Mouse (Mus musculus) bone marrow, adult 2 months (tissue): ENCODE measurements around the gene Map4. TPM values are rescaled to one million over a fixed set of nuclear protein-coding genes. Genes with fewer than 3 reads are reported as not detected.
A peak's percentile ranks its signal among the peaks of the same experiment; 100 is the strongest.

Source experiments
- H3K27ac ChIP-seq: fragments of 200-500 bp; 2 replicates; pipeline ENCODE4 v1.5.1; 2012; ENCODE audit warnings: low read depth, mild to moderate bottlenecking, control low read depth, inconsistent platforms, low read length; ENCODE audit not compliant: control insufficient read depth, poor library complexity, insufficient read depth
- H3K4me1 ChIP-seq: fragments of 200-500 bp; 2 replicates; pipeline ENCODE4 v1.6.1; 2011; ENCODE audit warnings: low read length; ENCODE audit not compliant: control insufficient read depth, insufficient read depth
- H3K4me3 ChIP-seq: fragments of 200-500 bp; replicated peaks from 2 replicates; pipeline ENCODE3; 2011; ENCODE audit warnings: mild to moderate bottlenecking, low read depth, low read length, control low read depth; ENCODE audit not compliant: control insufficient read depth
- CTCF ChIP-seq: fragments of 200-500 bp; IDR thresholded peaks from 2 replicates; pipeline ENCODE4 v1.5.1; 2011; ENCODE audit warnings: low read length, control low read depth; ENCODE audit not compliant: control insufficient read depth, insufficient read depth
- POLR2A ChIP-seq: fragments of 200-500 bp; IDR thresholded peaks from 2 replicates; pipeline ENCODE4 v1.6.1; 2011; ENCODE audit warnings: low read depth, mild to moderate bottlenecking, control low read depth, low read length, borderline replicate concordance; ENCODE audit not compliant: control insufficient read depth
- WGBS: fragments of 180-500 bp; shearing (Covaris S2); methylation state at CpG from one replicate; pipeline ENCODE4 v1.1.7; 2018; 5-methylcytosine and 5-hydroxymethylcytosine counted together
- polyA plus RNA-seq: library from polyadenylated mRNA; stranded (reverse); fragments of >200 nt; gene quantifications from 2 replicates; pipeline ENCODE4 v1.2.4, GENCODE M21; 2011; ENCODE audit warnings: low replicate concordance; ENCODE audit not compliant: missing spikeins, insufficient read depth, insufficient read length

The Map4 gene
- polyA plus RNA-seq, 1 experiment, result 33.6 TPM

DNA sequence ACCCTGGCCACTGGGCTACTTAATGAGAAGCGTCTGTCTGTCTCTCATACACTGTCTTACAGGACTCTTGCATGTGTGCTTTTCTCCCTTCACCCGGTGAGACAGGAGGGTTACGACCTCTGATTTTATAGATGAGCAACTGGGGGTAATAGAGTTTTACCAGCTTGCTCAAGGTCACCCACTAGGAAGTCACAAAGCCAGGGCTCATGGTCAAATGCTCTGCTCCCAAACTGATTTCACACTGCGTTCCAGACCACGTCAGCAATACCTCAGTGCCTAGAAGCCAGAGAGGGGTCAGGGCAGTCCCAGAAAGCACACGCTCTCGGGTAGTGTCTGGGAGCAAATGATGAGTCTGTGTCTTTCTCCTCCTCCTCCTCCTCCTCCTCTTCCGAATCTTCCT lies 22.2 kb upstream of the Map4 start:
- Histone ChIP-seq H3K4me1 (peaks cover 1% of the 10 kb centered on the region), H3K27ac (no peak overlapping the region), H3K4me3 (no peak overlapping the region)
- no peak for TF ChIP-seq CTCF
- 79% methylated on average over 8 of the region's 8 CpGs for WGBS

DNA sequence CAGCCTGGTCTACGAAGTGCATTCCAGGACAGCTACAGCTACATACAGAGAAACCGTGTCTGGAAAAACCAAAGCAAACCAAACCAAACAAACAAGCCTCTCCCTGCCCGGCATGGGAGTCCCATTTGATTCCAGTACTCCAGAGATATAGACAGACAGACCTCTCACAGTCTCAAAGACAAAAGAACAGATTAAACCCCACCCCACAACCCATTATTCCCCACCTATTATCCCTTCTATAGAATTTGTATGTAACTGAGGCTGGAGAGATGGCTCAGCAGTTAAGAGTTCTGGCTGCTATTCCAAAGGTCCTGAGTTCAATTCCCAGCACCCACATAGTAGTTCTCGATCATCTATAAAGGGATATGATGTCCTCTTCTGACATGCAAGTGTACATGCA lies 21.3 kb upstream of the Map4 start:
- 88% methylated on average over 4 of the region's 4 CpGs for WGBS
- no peak overlapping the region for H3K4me3 ChIP-seq
- peaks cover 1% of the 10 kb centered on the region for H3K4me1 ChIP-seq
- TF ChIP-seq POLR2A (no peak), CTCF (no peak)
- no peak overlapping the region for H3K27ac ChIP-seq

DNA sequence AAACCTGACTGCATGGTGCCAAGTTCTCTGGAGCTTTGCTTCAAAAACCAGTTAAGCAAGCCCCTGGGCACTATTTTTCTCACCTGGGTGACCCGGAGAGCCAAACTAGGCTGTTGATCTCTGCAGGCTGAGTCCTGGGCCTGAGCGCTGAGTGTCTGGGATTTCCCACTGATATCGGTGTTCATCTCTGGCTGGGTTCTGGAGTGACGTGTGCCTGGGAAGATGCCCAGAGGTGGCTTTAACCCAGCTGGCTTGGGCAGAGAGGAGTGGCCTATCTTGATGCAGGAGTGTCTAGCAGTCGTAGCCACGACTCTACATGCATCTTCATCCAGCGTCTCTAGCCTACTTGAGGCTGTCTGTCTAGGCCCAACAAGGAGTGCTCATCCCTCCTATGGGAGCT lies 19.5 kb upstream of the Map4 start:
- Histone ChIP-seq H3K4me3 (no peak overlapping the region), H3K4me1 (peaks cover 1% of the 10 kb centered on the region), H3K27ac (no peak overlapping the region)
- WGBS, result 83% methylated on average over 7 of the region's 7 CpGs
- no peak for TF ChIP-seq POLR2A
- TF ChIP-seq CTCF, result no peak

DNA sequence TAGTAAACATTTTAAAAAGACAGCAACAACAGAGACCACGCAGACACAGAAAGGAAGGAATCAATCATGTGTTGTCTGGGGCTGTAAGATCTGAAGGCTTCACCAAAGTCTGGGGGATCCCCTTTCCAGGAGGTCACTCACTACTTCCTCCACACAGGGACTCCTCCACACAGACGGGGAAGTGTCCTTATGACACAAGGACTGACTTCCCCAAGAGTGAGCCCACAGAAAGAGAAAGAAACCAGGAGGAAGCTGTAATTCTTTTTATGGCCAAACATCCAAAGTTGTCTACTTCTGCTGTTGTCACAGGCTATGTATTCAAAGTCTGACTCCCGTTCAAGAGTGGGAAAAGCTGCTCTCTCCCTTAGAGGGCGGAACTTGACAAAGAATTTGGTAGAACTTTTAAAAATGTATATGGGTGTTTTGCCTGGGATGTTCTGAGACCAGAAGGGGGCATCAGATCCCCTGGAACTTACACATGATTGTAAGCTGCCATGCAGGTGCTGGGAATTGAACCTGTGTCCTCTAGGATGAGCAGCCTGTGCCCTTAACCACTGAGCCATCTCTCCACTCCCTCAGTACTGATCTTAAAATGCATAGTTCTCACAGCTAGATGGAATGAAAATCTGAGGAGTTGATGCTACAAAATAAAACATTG lies 16.9 kb upstream of the Map4 start:
- H3K4me3 ChIP-seq, result no peak overlapping the region
- WGBS, result 10% methylated on average over 4 of the region's 4 CpGs
- no peaks in the 10 kb centered on the region; the same call in 1 of the 2 replicates for H3K4me1 ChIP-seq
- TF ChIP-seq CTCF (no peak), POLR2A (no peak)
- H3K27ac ChIP-seq, result no peak overlapping the region

DNA sequence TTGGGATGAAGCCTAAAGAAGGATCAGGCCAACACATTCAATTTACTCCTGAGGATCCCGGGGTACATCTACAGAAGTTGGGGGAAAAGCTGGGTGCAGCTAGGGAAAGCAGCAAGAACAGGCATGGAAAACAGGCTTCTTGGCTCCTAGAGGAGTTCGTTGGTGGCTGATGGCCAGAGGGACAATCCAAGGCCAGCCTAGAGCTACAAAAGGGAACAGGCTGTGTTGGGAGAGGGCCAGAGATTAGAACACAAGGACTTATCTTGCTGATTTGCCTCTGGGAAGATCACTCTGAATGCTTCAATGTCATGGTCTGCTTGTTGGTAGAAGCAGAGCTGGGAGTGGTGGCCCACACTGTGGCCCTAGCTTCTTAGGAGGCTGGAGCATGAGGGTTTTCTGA lies 13.3 kb upstream of the Map4 start:
- WGBS, result 83% methylated on average over 2 of the region's 2 CpGs
- TF ChIP-seq POLR2A (no peak), CTCF (no peak)
- H3K27ac ChIP-seq, result no peak overlapping the region
- no peaks in the 10 kb centered on the region; the same call in 1 of the 2 replicates for H3K4me1 ChIP-seq
- H3K4me3 ChIP-seq, result no peak overlapping the region

DNA sequence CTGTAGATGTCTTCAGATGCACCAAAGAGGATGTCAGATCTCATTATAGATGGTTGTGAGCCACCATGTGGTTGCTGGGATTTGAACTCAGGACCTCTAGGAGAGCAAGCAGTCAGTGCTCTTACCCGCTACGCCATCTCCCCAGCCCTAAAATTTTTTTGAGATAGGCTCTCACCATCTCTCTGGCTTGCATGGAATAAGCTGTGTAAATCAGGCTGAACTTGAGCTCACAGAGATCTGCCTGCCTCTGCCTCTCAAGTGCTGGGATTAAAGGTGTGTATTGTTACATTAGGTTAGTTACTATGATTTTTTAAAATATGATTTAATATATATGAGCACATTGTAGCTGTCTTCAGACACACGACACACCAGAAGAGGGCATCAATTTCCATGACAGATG lies 2.1 kb upstream of the Map4 start:
- Histone ChIP-seq H3K27ac (no peak overlapping the region), H3K4me1 (peaks cover 1% of the 10 kb centered on the region; the same call in 1 of the 2 replicates), H3K4me3 (no peak overlapping the region)
- TF ChIP-seq POLR2A, result no peak
- TF ChIP-seq CTCF, result no peak
- 89% methylated on average over 3 of the region's 3 CpGs for WGBS

DNA sequence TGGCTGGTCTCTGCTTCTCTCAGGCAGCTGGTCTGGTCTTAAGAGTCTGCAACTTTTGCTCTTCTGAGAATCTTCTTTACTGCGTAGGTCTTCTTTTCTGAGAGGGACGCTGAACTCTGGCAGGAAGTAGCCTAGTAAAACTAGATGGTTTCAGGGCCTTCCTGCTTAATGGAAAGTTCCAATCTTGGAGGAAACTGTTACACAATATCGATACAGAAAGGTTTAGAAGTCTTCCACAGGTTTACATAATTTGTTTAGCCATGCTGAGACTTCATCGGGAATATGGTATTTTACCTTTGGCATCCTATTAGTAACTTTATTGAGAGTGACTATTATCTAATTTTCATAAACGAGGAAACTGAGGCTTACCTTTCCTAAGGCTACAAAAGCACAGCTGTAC lies 1.2 kb upstream of the Map4 start:
- no peak overlapping the region for H3K27ac ChIP-seq
- TF ChIP-seq CTCF (no peak), POLR2A (no peak)
- H3K4me3 ChIP-seq, result no peak overlapping the region
- 70% methylated on average over 5 of the region's 5 CpGs for WGBS
- peaks cover 1% of the 10 kb centered on the region; the same call in 1 of the 2 replicates for H3K4me1 ChIP-seq

DNA sequence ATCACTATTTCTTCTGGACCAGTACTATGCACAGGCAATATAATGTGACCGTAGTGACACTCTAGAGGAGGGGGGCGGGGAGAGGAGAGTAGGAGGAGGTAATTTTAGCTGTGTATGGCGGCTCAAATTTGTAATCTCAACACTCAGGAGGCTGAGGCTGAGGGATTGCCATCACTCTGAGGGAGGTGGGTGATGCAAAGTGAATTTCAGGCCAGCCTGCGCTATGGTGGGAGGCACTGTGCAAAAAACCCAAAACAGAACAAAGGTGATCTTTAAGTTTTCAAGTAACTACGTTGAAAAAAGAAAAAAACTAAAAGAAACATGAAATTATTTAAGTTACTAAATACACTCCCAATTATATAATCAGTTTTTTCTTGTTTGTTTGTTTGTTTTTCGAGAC lies 508 bp upstream of the Map4 start:
- peaks cover 1% of the 10 kb centered on the region; the same call in 1 of the 2 replicates for H3K4me1 ChIP-seq
- no peak for TF ChIP-seq POLR2A
- no peak for TF ChIP-seq CTCF
- WGBS, result 51% methylated on average over 6 of the region's 6 CpGs
- peak overlapping the region; percentile 24 for H3K4me3 ChIP-seq
- no peak overlapping the region for H3K27ac ChIP-seq

DNA sequence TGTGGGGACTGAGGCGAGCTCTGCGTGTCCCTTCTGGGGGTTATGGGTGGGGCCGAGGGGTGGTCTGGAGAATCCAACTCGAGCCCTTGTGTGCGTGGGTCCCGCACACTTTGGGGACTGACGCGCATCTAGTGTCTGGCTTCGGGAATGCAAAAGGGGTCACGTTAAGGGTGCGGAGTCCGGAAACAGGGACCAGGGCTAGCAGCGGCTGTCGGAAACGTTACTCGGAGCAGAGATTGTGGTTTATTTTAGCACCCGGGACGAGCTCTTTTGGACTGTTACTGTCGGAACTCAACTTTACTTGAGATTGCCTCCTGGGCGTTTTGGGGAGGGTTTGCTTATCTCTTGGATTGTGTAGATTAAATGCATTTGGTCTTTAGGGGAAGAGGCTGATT lies 1.1 kb downstream of the Map4 start:
- WGBS, result under 1% methylated on average over 20 of the region's 20 CpGs
- H3K27ac ChIP-seq, result peak overlapping the region; percentile 98
- peaks cover 1% of the 10 kb centered on the region; the same call in 1 of the 2 replicates for H3K4me1 ChIP-seq
- no peak for TF ChIP-seq CTCF
- no peak for TF ChIP-seq POLR2A
- H3K4me3 ChIP-seq, result peak overlapping the region; percentile 94
